Mouse (Mus musculus) layer of hippocampus, adult 11-12 months (tissue): ENCODE measurements around the gene Pnn.
"Not testable (repeated sequence)": the region's sequence is repeated elsewhere in the genome, so short reads cannot be mapped to it uniquely, and the experiment has no call there.

Source experiments
- DNase-seq: peaks from one replicate; pipeline ENCODE4 v3.0.0; 2022; ENCODE audit warnings: low spot score

Pnn gene

DNA sequence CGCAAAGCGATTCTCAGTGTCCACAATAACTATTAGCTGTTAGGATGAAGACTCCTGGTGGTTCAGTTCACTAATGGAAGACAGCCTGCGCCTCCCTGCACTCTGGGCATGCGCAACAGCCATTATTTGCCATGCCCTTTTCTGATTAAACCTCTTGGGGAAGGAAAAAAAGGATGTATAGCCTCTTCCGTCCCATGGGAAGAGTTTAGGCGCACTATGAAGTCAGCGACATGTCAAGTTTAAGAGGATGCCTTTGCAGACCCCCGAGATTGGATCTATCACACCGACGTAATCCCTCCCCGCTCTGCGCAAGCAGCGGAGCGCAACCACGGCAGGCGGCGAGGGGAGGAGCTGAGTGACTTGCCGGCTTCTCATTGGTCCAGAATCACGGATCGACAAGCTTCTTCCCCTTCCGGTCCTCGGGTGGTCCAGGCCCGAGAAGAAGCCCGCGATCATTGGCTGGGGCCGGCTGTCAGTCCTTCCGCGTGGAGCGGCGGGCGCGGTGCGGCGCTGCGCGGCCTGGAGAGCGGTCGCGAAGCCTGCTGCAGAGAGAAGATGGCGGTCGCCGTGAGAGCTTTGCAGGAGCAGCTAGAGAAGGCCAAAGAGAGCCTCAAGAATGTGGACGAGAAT, at the start of gene Pnn:
Gene Pnn (plus strand): TSS at position 437 of the 630 bp plus-strand sequence.
- DNase-seq, result peak; percentile 97

DNA sequence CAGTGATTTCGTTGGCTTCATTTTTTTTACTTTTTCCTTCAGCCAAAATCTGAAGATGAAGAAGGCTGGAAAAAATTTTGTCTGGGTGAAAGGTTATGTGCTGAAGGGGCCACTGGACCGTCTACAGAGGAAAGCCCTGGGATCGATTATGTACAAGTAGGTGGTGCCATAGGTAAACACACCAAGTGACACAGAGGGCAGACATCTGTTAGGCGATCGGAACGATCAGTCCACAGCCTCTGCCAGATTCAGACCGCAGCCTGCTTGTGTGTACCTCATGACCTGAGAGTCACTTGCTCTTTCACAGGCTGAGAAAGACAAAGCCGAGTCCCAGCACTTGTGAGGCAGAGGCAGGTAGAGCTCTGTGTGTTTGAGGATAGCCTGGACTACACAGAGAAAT, 48.7 kb upstream of the Pnn start:
- DNase-seq, result no peak

DNA sequence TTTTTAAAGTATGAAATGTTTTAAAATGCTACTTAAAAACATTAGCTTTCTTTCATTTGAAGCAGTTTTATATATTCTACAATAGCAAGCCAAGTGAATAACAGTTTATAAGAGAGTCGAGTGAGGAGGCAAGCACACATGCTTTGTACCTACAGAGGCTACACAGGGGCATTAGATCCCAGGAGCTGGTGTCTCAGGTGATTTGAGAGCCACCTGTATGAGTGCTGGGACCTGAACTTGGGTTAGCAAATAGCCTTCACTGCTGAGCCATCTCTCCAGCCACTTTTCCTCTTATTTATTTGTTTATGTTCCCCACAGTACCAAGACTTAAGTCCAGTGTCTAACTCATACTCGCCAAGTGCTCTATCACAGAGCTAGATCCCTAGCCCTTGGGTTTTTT, 46.8 kb upstream of the Pnn start:
- DNase-seq, result no peak

DNA sequence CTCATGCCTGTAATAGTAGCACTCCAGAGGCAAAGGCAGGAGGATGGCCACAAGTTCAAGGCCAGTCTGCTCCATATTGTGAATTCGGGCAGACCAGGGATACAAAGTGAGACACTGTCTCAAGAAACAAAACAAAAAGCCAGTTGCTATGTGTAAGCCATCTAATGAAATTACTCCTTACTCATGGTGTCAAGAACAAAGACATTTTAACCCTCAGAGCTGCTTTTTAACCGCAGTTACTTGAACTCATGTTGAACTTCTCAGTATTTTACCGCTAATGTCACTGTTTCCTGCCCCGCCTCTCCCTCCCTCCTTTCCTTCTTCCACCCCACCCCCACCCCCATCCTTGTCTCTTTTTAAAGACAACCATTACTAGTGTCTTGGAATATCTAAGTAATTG, 45.4 kb upstream of the Pnn start:
- no peak for DNase-seq

DNA sequence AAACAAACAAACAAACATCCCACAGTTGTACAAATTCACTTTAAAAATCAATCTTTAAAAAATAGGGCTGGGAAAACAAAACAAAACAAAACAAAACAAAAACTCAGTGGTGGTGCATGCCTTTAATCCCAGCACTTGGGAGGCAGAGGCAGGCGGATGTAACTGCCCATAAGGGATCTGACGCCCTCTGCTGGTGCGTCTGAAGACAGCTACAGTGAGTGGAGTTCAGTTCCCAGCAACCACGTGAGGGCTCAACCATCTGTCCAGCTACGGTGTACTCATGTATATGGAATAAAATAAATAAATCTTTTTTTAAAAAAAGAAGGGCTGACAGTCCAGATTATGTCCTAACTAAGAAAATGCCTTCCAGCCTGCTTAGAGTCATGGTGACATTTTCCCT, 34.6 kb upstream of the Pnn start:
- DNase-seq, result no peak

DNA sequence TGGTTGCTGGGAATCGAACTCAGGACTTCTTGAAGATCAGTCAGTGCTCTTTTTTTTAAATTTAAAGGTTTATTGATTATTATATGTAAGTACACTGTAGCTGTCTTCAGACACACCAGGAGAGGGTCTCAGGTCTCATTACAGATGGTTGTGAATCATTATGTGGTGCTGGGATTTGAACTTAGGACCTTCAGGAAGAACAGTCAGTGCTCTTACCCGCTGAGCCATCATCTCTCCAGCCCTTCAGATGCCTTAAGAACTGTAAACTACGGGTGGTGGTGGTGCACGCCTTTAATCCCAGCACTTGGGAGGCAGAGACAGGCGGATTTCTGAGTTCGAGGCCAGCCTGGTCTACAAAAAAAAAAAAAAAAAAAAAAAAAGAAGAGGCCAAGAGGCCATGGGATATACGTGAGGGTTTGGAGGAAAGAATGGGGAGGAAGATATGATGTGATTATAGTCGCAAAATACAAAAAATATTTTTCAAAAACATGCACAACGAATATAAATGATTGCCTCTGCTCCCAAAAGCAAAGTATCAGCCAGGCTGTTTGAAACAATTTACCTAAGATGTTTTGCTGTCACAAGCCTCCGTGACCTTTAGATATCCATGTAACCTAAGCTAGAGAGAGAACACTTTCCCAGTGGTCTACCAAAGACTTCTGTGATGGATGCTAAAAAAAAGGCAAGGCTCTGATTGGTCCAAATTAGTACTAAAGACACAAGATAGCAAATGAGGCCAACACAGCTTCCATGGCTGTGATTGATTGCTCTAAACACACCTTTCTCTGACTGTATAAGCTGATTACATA, 27.3 kb upstream of the Pnn start:
- no peak for DNase-seq

DNA sequence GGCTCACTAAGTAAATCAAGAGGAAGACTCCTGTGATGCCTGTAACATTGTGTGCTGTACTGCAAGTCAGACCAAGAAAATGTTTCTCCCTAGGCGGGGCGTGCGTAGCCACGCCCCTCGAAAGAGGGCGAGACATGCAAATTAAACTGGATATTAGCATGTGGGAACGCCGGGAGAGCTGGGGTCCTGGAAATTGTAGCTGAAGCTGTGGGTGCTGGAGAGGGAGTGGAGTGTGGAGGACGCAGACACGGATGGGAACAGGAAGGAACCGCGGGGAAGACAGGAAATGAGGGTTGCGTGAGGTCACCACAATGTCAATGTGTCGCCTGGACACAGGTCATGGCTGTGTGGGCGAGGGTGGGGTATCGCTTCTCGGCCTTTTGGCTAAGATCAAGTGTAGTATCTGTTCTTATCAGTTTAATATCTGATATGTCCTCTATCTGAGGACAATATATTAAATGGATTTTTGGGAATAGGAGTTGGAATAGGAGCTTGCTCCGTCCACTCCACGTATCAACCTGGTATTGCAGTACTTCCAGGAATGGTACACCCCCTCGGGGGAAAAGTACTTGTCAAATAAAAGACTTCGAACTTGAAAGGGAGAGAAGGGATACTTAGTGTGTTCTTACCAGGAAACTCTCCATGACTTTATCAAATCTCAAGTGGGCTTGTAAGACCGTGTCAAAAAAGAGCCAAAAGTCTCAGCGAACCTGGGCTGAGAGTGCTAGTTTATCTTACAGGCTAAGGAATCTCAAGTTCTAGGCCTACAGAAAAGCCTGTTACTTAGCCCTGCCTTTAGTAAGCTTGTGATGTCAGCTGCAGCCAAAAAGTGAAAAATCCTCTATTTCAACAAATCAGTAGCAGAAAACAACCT, 26.5 kb upstream of the Pnn start:
- no peak for DNase-seq

DNA sequence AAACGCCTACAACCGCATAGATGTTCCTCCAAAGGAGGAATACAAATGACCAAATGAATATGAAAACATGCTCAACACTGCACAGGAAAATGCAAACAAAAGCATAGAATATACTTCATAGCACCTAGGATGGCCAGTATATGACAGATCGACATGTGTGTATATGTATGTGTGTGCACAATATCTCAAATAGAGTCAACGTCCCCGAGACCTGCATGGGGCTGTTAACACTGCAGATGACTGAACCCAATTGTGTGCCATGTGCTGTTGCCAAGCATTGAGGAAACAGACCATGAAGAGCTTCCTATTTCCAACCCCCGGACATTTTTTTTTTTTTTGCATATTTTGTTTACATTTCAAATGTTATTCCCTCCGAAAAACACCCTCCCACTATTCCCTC, 25.8 kb upstream of the Pnn start:
- DNase-seq, result no peak

DNA sequence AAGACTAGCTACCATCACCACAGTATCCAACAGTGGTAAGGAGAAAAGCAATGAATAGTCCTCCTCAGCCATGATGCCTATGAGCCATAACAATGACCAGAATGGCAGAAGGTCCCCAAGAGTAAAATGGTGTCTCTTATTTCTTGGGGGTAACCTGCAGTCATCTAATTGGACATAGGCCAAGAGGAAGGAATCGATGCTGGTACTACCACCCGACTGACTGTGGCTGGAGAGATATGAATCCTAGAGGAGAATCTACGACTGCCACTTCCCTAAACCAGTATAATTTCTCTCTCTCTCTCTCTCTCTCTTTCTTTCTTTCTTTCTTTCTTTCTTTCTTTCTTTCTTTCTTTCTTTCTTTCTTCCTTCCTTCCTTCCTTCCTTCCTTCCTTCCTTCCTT, 14.2 kb upstream of the Pnn start:
- no peak for DNase-seq

DNA sequence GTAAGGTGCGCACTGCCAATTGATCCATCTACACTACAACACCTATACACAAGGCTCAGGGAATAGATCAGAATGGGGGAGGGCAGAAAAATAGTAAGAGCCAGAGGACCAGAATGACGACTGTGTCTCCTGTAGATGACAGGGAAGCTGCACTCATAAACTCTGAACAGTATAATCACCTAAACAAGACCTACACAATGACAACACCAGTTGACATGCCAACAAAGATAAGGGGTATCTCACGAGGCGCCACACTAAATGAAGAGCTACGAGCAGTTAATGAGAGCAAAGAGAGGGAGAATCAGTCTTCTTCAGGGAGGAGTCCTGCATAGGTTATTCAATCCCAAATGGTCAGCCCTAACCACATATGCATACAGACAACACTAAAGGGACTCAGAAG, 13.5 kb upstream of the Pnn start:
- DNase-seq, result no peak

DNA sequence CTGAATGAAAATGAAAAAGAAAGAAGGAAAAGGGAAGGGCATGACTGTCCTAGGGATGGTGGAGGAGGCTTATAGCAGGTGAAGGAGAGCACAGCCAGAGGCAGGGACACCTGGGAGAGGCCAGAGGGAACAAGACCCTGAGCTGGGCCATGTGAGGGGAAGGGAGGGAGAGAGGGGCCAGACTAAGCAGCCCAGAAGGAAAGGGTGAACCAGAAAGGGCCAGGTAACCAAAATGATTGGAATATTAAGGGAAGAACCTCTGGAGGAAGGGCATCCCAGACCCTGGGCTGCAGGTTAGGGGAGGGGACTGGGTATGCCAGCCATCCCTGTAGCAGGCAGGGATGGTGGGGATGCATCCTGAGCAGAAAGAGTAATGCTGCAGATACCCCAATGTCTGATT, 12.7 kb upstream of the Pnn start:
- no peak for DNase-seq

DNA sequence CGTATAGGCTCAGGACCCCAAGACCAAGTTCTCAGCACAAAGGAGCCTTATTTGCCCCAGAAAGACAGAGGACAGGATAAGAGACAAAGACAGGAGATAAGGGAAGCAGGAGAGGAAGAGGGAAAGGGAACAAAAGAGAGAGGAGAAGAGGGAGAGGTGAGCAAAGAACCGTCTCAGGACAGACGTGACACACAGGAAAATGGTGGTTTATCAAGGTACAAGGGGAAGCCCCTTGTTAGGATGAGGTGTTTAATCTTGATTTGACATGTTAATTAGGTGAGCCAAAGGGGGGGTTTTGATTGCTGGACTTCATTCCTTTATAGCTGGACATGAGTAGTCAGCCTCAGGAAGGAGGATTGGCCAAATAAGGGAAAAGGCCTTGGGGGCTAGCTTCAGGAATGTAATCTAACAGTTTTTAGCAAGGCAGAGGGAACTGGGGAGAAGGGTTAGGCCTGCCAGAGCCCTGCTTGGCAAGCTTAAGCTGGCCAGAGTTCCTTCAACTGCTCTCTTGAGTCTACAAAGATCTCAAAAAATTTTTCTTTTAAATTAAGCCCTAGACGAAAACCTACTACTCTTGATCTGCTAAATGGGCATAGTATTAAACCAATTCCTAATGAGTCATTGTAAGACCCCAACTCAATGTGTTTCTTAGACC, 11.4 kb upstream of the Pnn start:
- DNase-seq, result no peak

DNA sequence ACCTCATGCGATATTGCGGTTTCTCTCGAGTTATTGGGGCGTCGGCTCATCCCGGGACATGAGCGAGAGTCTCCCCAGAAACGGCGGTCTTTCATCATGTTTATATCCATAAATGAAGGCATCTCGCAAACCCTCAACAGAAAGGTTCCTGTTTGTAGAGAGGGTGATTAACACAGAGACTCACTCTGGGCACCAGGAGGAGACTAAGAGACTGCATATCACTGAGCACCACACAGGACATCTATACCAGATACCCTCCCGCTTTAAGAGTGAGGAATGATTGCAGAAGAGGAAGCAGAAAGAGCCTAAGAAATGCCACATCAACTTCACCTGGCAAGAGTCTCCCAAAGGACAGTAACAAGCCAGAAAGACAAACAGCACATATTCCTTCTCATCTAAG, 10.5 kb upstream of the Pnn start:
- DNase-seq, result no peak

DNA sequence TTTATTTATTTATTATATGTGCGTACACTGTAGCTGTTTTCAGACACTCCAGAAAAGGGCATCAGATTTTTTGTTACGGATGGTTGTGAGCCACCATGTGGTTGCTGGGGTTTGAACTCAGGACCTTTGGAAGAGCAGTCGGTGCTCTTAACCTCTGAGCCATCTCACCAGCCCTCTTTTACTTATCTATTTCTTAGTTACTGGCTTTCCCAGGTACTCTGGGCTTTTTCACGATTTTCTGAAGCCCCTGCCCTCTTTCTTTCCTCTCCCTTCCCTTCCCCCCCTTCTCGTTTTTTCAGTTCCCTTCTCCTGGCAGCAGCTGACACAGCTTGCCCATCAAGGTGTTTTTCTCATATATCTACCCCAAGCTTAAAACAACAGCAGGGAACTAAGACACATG, 8.4 kb upstream of the Pnn start:
- not testable (repeated sequence) for DNase-seq

DNA sequence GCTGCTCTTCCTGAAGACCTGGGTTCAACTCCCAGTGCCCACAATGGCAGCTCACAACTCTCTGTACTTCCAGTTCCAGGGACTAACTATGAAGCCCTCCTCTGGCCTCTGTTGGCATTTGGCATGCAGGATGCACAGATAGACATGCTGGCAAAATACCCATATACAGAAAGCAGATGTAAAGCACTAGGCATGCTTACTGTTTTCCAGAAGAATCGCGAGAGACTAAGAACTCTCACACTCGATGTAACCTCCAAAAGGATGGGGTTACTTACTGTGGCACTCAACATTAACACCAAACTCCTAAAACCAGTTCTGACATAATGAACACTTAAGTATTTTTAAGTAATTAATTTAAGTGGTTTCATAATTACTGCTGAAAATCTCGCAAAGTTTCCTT, 6.4 kb upstream of the Pnn start:
- DNase-seq, result no peak

DNA sequence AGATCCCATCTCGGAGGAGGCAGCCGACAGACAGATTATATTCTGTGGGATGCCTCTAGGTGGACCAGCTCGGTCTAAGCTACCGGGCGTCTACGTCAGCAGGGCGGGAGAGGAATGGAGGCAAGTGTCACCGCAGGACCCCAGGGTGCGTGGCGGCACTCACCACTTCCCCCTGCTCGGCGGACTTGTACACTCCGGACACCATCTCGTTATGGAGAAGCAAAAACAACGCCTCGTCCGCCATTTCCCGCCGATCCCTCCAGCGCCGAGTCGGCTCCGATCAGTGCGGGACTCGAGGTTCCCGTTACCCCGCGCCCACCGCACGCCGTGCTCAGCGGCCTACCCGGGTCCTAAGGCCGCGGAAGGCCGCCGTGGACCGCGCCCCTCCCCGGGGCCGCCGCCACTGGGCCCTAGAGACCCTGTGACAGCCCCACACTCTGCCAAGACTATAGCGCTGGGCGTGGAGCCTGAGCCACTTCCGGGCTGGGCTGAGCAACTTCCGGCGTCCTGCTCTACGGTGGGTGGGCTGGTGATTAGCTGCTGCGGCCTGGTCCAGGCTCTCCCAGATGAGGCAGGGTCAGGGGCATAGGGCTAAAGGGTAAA, 5.6 kb upstream of the Pnn start, which contains the start of gene Trappc6b:
Gene Trappc6b (minus strand): TSS at position 480 of the 603 bp plus-strand sequence.
- peak; percentile 80 for DNase-seq

DNA sequence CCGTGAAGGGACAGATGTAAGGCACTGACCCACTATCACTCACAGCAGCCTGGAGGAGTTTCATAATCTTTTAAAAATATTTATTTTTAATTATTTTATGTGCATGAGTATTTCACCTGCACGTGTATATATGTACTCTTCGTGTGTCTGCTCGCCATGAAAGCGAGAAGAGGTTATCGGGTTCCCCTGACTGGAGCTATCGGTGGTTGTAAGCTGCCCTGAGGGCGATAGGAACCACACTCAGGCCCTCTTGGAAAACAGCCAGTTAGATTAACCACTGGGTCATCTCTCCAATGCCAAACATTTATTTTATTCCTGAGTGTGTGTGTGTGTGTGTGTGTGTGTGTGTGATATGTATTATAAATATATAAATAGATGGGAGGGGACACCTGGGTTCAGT, 1.8 kb upstream of the Pnn start:
- no peak for DNase-seq

DNA sequence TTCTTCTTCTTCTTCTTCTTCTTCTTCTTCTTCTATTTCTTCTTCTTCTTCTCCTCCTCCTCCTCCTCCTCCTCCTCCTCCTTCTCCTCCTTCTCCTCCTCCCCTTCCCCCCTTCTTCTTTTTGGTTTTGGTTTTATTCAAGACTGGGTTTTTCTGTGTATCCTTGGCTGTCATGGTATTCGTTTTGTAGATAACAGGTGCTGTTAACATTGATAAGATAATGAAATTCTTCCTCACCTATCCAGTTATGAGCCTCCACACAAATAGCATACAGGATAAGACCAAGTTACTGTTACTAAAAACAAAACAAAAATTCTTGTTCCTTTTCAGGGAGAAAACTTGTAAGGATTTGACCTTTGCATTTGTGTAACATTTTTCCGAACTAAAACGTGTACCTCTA, 908 bp upstream of the Pnn start:
- DNase-seq, result no peak

DNA sequence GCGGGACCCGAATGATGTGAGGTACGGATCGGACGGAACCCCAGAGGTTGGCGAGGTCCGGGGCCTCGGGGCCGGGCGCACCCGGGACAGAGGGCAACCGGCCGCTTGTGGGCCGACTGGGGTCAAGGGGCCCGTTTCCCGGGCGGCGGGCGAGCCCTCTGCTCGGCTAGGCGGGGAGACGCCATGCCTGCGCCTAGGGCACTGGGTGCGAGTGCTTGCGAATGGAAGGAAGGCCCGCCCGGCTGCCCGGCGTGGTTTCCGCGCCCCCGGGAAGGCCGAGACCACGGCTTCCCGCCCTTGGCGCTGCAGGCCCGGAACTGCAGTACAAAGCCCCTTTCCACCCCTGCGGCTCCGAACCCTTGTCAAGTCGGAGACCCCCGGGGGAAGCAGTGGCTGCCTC, 411 bp downstream of the Pnn start:
- DNase-seq, result no peak

DNA sequence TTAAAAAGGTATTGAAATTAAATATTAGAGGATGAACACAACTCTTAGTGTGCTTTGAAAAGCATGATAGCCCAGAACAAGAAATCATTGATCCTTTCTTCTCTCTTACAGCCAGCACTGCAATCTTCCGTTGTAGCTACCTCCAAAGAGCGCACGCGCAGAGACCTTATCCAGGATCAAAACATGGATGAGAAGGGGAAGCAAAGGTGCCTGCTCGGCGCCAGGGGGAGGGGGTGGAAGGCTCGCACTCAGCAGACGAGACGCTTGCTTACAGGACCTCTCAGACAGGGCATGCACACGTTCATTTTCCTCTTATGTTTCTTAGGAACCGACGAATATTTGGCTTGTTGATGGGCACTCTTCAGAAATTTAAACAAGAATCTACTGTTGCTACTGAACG, 2.1 kb downstream of the Pnn start:
- no peak for DNase-seq

DNA sequence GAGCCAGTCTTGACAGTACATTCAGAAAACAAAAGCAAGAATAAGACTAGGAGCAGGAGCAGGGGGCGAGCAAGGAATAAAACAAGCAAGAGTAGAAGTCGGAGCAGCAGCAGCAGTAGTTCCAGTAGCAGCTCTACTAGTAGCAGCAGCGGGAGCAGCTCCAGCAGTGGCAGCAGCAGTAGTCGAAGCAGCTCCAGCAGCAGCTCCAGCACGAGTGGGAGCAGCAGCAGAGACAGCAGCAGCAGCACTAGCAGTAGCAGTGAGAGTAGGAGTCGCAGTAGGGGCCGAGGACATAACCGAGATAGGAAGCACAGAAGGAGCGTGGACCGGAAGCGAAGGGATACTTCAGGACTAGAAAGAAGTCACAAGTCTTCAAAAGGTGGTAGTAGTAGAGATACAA, 5.6 kb downstream of the Pnn start:
- no peak for DNase-seq

DNA sequence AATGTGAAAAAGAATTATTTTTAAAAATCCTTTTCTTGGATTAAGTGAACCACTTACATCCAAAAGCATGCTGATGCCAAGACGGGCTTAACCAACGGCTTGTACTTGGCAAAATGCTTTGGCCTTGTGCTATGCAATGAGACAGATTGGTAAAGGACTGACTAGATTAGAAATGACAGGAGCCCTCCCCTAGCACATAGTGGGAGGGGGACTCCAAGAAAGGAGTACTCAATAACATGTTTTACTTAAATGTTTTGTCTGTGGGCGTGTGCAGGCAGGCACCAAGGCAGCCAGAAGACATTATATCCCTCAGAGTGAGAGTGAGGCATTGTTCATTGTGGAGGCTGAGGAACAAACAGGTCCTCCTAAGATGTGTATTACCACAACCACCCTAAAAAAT, 7.4 kb downstream of the Pnn start:
- DNase-seq, result no peak
